Mouse (Mus musculus) CD8-positive naive resting alpha-beta T cell, adult 2 months (primary cell): ENCODE measurements around the gene Milr1.
"Not testable (repeated sequence)": the region's sequence is repeated elsewhere in the genome, so short reads cannot be mapped to it uniquely, and the experiment has no call there.

Experiments used
- DNase-seq, 2 experiments: peaks; one replicate each; pipeline ENCODE4 v3.0.0; 2022; ENCODE audit warnings: low read depth in 2 of 2, low spot score in 2 of 2

Gene Milr1

DNA sequence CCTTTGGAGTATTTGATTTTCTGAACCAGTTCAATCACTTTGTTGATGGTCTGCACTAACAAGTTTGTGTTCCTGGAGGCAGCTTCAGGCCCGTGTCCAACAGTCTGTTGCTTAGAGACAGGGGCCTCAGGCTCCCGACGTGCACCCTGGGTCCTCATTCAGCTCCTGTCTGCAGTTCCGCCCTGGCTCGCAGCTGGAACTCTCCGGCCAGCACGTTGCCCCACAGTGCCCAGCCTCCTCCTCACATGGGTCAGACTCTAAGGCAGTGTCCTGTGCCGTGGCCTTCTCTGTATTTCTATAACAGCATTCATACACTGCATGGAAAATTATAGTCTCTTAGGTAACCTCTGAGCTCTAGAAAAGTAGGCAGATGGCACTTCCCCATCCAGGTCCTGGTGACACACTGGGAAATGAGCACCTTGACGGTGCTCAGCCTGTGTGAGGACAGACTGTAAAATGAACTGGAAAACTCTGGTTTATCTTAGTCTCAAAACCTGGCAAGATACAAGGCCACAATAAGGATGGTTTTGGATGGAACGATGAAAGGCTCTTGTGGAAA, 51.1 kb downstream of the Milr1 start:
- DNase-seq: no peak

DNA sequence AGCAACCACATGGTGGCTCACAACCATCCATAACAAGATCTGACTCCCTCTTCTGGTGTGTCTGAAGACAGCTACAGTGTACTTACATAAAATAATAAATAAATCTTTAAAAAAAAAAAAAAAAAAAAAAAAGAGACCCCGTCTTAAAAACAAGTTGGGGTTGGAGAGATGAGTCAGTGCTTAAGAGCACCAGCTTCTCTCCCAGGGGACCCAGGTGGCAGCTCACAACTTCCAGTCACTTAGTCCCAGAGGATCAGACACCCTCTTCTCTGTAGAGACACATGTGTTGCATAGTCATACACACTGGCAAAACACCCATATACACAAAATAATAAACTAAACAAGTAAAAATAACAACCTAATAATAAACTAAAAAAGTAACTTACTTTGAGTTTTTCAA, 56.4 kb downstream of the Milr1 start:
- not testable (repeated sequence) for DNase-seq

DNA sequence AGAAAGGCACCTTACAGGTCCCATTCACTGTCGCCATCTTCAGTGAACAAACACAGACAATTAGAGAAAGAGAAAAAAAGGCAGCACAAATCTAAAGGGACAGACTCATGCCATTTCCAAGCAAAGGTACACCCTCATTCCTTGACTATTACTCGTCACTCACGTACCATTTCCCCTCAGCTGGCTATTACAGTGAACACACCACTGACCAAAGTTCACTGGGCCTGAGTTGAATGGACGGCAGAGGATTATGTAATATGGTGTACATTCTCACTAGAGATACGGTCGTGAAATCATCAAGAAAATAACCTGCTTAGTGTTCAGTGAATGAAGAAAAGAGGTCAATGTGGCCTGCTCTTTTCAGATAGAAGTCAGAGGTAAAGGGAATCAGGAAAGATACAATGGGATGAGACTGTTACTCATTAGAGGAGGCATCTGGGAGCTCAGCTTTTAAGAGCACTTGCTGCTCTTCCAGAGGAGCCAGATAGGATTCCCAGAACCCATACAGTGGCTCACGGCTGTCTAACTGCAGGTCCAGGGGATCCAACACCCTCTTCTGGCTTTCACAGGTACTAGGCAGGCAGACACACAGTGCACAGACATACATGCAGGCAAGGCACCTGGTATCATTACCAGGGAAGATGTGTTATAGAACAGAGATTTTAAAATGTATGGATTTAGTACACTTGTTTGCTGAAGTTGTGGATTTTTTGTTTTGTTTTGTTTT, 61.5 kb downstream of the Milr1 start:
- no peak for DNase-seq

DNA sequence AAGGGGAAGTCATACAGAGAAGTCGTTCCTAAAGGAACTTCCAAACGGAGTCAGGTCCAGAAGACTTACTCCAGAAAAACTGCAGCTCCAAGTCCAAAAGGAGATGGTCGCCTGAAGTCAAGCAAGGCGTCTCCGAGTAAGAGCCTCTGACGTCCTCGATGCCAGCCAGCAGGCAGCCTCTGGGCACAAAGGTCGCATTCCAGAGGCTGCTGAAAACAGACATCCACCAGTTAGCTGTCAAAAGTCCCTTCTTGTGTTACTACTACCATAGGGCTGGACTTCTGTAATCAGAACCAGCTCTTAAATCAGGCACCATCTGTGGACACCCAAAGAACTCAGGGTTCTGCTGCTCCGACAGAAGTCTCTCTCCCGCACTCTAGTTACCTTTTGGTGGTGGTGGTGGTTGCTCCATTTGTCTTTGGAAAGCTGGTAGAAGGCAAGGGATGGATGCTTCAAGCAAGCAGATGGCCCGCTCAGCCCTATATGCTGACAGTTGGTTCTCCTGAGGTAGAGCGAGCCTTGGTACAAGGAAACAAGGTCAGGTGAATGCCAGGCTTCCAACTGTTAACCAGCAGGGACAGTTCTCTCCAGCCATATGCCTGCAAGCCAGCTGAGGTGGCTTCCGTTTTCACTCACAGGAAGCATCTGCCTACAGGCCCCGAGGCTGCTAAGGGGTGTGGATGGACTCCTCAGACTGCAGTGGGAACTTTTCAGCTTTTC, 63.7 kb downstream of the Milr1 start:
- DNase-seq: no peak

DNA sequence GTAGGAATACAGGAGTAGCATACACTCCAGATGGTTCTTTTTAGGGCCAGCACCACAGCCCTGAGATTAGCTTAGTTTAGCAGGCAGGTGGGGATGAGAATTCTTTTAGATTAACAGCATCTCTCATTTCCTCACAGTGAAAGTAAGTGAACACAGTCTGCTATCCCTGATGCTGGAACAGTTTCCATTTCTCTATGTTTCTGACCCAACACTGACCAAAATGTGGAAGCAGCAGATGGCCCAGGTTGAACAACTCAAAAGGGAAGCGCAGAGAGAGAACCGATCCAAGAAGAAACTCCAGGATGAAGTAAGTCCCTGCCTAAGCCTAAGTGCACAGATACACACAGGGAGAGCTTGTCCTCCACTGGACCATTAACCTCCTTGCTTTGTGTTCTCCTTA, 64.3 kb downstream of the Milr1 start:
- no peak for DNase-seq

DNA sequence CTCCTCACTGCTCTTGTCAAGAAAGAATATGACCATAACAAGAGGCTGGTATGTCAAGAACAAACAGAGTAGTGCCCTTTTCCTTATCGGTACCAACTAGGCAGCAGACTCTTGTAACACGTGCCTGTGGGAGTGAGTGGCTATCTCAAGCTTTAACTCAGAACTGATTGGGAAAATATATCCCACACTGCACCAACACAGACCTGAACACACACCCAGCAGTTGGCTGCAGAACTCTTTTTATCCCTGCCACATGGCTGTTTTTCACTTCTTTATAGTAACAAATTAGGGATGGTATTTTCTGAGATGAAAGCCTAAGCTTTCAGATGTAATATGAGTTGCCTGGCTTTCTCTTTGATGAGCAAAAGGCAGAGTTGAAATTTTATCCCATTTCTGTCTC, 64.7 kb downstream of the Milr1 start:
- no peak for DNase-seq

DNA sequence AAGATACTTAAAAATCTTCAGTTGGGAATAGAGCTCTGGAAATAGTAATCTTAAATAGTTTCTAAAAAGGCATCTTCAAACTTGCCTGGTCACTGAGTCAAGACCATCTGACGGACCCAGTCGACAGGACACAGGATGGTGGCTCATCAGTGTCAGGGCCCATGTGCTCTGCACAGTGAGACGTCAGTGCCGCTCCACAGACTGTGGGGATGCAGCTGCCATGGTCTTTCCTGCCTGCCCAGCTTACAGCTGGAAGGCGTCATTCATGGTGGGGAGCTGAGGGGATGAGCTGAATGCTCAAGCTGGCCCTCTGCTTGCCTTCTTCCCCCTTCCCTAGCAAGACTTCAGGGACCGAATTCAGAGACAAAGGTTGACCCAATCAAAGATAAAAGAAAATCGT, 65.3 kb downstream of the Milr1 start:
- no peak for DNase-seq

DNA sequence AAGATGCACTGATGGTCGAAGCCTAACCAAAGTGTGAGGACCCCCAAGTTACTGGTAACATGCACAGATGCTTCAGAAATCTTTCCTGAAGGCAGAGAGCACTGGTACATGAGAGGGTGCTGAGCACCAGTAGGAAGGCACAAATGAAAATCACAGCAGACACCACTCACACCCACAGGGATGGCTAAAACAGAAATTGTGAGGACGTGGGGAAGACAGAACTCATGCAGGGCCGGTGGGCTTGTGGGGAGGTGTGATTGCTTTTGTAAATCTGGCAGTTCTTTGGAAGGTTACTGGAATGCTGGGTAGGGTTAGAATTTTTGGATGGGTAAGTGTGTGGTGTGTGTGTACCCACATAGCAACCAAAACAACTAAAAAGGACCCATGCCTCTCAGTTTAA, 66.1 kb downstream of the Milr1 start:
- no peak for DNase-seq

DNA sequence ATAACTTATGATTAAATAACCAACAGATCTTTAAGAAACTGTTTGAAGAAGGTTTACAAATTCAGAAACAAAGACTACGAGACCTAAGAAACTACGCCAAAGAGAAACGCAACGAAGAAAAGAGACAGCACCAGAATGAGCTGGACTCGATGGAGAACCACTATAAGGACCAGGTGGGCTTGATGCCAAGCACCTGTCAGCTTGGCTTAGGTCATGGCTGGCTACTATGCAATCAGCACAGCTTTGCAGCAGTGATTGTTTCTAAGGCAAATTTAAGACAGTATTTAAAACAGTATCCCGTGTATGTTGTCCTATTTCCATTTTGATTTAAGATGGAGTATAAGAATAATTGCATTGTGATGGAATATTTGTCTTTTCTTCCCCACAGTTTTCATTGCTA, 66.8 kb downstream of the Milr1 start:
- DNase-seq: no peak

DNA sequence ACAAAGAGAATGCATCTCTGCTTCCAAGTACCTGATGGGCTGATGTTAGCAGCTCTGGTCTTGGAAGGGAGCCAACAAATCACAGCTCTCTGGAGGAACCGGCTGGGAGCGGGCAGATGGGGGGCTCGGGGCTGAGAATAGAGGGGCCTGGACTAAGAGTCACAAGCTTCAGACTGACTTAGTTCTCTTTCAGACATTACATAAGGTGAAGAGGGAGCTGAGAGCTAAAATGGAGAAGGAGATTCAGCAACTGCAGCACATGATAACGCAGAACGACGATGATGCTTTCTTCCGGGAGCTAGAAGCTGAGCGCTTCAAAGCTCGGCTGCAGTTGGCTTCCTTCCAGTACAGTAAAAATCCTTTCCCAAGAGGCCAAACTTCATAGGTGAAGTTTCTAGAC, 67.3 kb downstream of the Milr1 start:
- no peak for DNase-seq
